Mouse (Mus musculus) T-helper 2 cell (primary cell): Measurements from ENCODE around the gene Tat.

Source experiments
- in situ Hi-C: fragments of 300-600 bp; cut with MboI, MseI; formaldehyde crosslinking; loops from one replicate; pipeline ENCODE4 v1.15.1; 2025; ENCODE audit warnings: high pct_unique_total_duplicates

Gene Tat

DNA sequence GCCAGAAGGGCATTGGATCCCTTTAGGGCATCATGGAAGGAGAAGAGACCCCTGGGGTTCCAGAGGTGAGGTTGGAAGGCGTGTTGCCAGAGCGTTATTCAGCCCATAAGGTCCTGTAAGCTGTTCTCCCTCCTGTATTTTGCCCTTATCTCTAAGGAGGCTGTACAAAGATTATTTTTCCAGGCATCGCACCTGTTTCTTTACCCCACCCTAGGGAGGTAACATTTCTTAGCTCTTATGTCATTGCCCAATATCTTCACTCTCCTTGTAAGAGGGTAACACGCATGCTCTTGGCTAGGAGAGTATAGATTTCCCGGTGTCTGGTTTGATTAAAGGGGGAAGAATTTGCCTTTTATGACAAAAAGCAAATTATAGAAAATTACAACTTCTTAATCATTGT, 49.4 kb downstream of the Tat start, which contains the start of gene Chst4:
Gene Chst4 (minus strand): TSS at position 82 of the 400 bp plus-strand sequence.
- in situ Hi-C loops, result no loop called here

DNA sequence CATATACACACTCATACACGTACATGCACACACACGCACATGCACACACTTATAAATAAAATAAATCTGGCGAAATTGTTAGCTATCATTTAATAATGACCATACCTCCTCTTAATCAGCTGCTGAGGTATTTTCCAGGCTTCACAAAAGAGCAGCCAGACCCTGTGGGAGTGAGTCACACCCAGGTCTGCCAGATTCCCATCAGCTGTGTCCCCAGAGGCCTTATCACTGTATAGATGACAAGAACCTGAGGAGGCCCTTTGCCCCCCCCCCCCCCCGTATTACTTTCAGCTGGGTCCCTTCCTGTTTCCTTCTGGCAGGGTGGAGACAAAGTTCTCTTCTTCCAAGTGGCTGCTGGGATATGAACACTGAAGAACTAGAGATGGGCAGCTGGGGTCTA, 50.3 kb downstream of the Tat start:
- in situ Hi-C loops, result no loop called here
